Mouse (Mus musculus): ENCODE results near the gene Nom1. TPM values are rescaled to one million over a fixed set of nuclear protein-coding genes. Genes with fewer than 3 reads are reported as not detected.

Gene Nom1
- total and polyA plus RNA-seq, 3 experiments = 12.1 to 26.3 (median 26.2) TPM

GRCm38 (mm10) chr5:29479198-29479593 is 44.7 kb downstream of the Nom1 start:
- no peak overlapping the region for H3K4me3 ChIP-seq (ENCODE audit: low read depth, low read length)
- DNase-seq (ENCODE audit: low spot score) = no peak
- ATAC-seq (ENCODE audit: extremely low read depth, insufficient number of reproducible peaks, low FRiP score, poor library complexity, severe bottlenecking) = no peak
- TF ChIP-seq TAL1 (conservative IDR thresholded peaks at IDR 0.05; ENCODE audit: low read depth, low read length) = no peak
- TF ChIP-seq POLR2AphosphoS5 (IDR thresholded peaks at IDR 0.05; ENCODE audit: insufficient replicate concordance, low read depth, low read length) = no peak
- TF ChIP-seq GATA2 (IDR thresholded peaks at IDR 0.05; ENCODE audit: borderline replicate concordance, low read depth, low read length) = no peak
- no peak for TF ChIP-seq GATA1 (IDR thresholded peaks at IDR 0.05; ENCODE audit: borderline replicate concordance, low read length)
- no peak for TF ChIP-seq CTCF (IDR thresholded peaks at IDR 0.05; ENCODE audit: low read depth, low read length)
- peaks cover 3% of the 10 kb centered on the region for H3K4me1 ChIP-seq (ENCODE audit: insufficient read depth, low read depth, low read length)
- H3K36me3 ChIP-seq (replicated peaks) = no peaks in the 10 kb centered on the region
- peaks cover 76% of the 10 kb centered on the region for H3K27me3 ChIP-seq (ENCODE audit: insufficient read depth, low read length)
- H3K9me3 ChIP-seq (replicated peaks) = no peaks in the 10 kb centered on the region

- Histone ChIP-seq H3K36me3 (replicated peaks) (no peaks in the 10 kb centered on the region), H3K9me3 (replicated peaks) (no peaks in the 10 kb centered on the region), H3K4me3 (ENCODE audit: low read depth, low read length) (no peak overlapping the region), H3K4me1 (ENCODE audit: insufficient read depth, low read depth, low read length) (peaks cover under 1% of the 10 kb centered on the region; the same call in 1 of the 2 replicates), H3K27me3 (ENCODE audit: insufficient read depth, low read length) (peaks cover 54% of the 10 kb centered on the region)
- DNase-seq (ENCODE audit: low spot score) (no peak), ATAC-seq (ENCODE audit: extremely low read depth, insufficient number of reproducible peaks, low FRiP score, poor library complexity, severe bottlenecking) (no peak)
- TF ChIP-seq POLR2AphosphoS5 (IDR thresholded peaks at IDR 0.05; ENCODE audit: insufficient replicate concordance, low read depth, low read length) (no peak), CTCF (IDR thresholded peaks at IDR 0.05; ENCODE audit: low read depth, low read length) (no peak), TAL1 (conservative IDR thresholded peaks at IDR 0.05; ENCODE audit: low read depth, low read length) (no peak), GATA1 (IDR thresholded peaks at IDR 0.05; ENCODE audit: borderline replicate concordance, low read length) (no peak), GATA2 (IDR thresholded peaks at IDR 0.05; ENCODE audit: borderline replicate concordance, low read depth, low read length) (no peak)
Observed at GRCm38 (mm10) chr5:29483801-29484200, 49.3 kb downstream of the Nom1 start.

GRCm38 (mm10) chr5:29484965-29485940 is 50.8 kb downstream of the Nom1 start:
- Histone ChIP-seq H3K36me3 (replicated peaks) (no peaks in the 10 kb centered on the region), H3K4me1 (ENCODE audit: insufficient read depth, low read depth, low read length) (0 out of 2 replicates have a peak, but pooled peaks cover 3% of the 10 kb centered on the region), H3K4me3 (ENCODE audit: low read depth, low read length) (no peak overlapping the region), H3K9me3 (replicated peaks) (no peaks in the 10 kb centered on the region), H3K27me3 (ENCODE audit: insufficient read depth, low read length) (peaks cover 52% of the 10 kb centered on the region)
- DNase-seq (ENCODE audit: low spot score) = no peak
- TF ChIP-seq POLR2AphosphoS5 (IDR thresholded peaks at IDR 0.05; ENCODE audit: insufficient replicate concordance, low read depth, low read length) (no peak), CTCF (IDR thresholded peaks at IDR 0.05; ENCODE audit: low read depth, low read length) (no peak), TAL1 (conservative IDR thresholded peaks at IDR 0.05; ENCODE audit: low read depth, low read length) (no peak), GATA2 (IDR thresholded peaks at IDR 0.05; ENCODE audit: borderline replicate concordance, low read depth, low read length) (no peak), GATA1 (IDR thresholded peaks at IDR 0.05; ENCODE audit: borderline replicate concordance, low read length) (no peak)
- no peak for ATAC-seq (ENCODE audit: extremely low read depth, insufficient number of reproducible peaks, low FRiP score, poor library complexity, severe bottlenecking)

- Histone ChIP-seq H3K36me3 (replicated peaks) (no peaks in the 10 kb centered on the region), H3K27me3 (ENCODE audit: insufficient read depth, low read length) (peaks cover 49% of the 10 kb centered on the region), H3K9me3 (replicated peaks) (no peaks in the 10 kb centered on the region), H3K4me3 (ENCODE audit: low read depth, low read length) (no peak overlapping the region), H3K4me1 (ENCODE audit: insufficient read depth, low read depth, low read length) (0 out of 2 replicates have a peak, but pooled peaks cover 3% of the 10 kb centered on the region)
- ATAC-seq (ENCODE audit: extremely low read depth, insufficient number of reproducible peaks, low FRiP score, poor library complexity, severe bottlenecking) (no peak), DNase-seq (ENCODE audit: low spot score) (no peak)
- TF ChIP-seq TAL1 (conservative IDR thresholded peaks at IDR 0.05; ENCODE audit: low read depth, low read length) (no peak), GATA1 (IDR thresholded peaks at IDR 0.05; ENCODE audit: borderline replicate concordance, low read length) (no peak), GATA2 (IDR thresholded peaks at IDR 0.05; ENCODE audit: borderline replicate concordance, low read depth, low read length) (no peak), POLR2AphosphoS5 (IDR thresholded peaks at IDR 0.05; ENCODE audit: insufficient replicate concordance, low read depth, low read length) (no peak), CTCF (IDR thresholded peaks at IDR 0.05; ENCODE audit: low read depth, low read length) (no peak)
Observed at GRCm38 (mm10) chr5:29485941-29486320, 51.5 kb downstream of the Nom1 start.

GRCm38 (mm10) chr5:29487321-29487720 is 52.9 kb downstream of the Nom1 start:
- ATAC-seq (ENCODE audit: extremely low read depth, insufficient number of reproducible peaks, low FRiP score, poor library complexity, severe bottlenecking) = no peak
- no peak for TF ChIP-seq TAL1 (conservative IDR thresholded peaks at IDR 0.05; ENCODE audit: low read depth, low read length)
- TF ChIP-seq GATA1 (IDR thresholded peaks at IDR 0.05; ENCODE audit: borderline replicate concordance, low read length) = no peak
- no peak for TF ChIP-seq CTCF (IDR thresholded peaks at IDR 0.05; ENCODE audit: low read depth, low read length)
- TF ChIP-seq POLR2AphosphoS5 (IDR thresholded peaks at IDR 0.05; ENCODE audit: insufficient replicate concordance, low read depth, low read length) = no peak
- no peak for TF ChIP-seq GATA2 (IDR thresholded peaks at IDR 0.05; ENCODE audit: borderline replicate concordance, low read depth, low read length)
- no peak overlapping the region for H3K4me3 ChIP-seq (ENCODE audit: low read depth, low read length)
- H3K36me3 ChIP-seq (replicated peaks) = no peaks in the 10 kb centered on the region
- peaks cover 51% of the 10 kb centered on the region for H3K27me3 ChIP-seq (ENCODE audit: insufficient read depth, low read length)
- no peaks in the 10 kb centered on the region for H3K9me3 ChIP-seq (replicated peaks)
- DNase-seq (ENCODE audit: low spot score) = no peak
- H3K4me1 ChIP-seq (ENCODE audit: insufficient read depth, low read depth, low read length) = 0 out of 2 replicates have a peak, but pooled peaks cover 3% of the 10 kb centered on the region

- Histone ChIP-seq H3K4me1 (ENCODE audit: insufficient read depth, low read depth, low read length) (peaks cover 7% of the 10 kb centered on the region), H3K9me3 (replicated peaks) (no peaks in the 10 kb centered on the region), H3K27me3 (ENCODE audit: insufficient read depth, low read length) (peaks cover 2% of the 10 kb centered on the region; the same call in 1 of the 2 replicates), H3K4me3 (ENCODE audit: low read depth, low read length) (no peak overlapping the region), H3K36me3 (replicated peaks) (no peaks in the 10 kb centered on the region)
- DNase-seq (ENCODE audit: low spot score) (no peak), ATAC-seq (ENCODE audit: extremely low read depth, insufficient number of reproducible peaks, low FRiP score, poor library complexity, severe bottlenecking) (no peak)
- no peak for TF ChIP-seq POLR2AphosphoS5 (IDR thresholded peaks at IDR 0.05; ENCODE audit: insufficient replicate concordance, low read depth, low read length)
- no peak for TF ChIP-seq GATA2 (IDR thresholded peaks at IDR 0.05; ENCODE audit: borderline replicate concordance, low read depth, low read length)
- TF ChIP-seq GATA1 (IDR thresholded peaks at IDR 0.05; ENCODE audit: borderline replicate concordance, low read length) = no peak
- TF ChIP-seq TAL1 (conservative IDR thresholded peaks at IDR 0.05; ENCODE audit: low read depth, low read length) = no peak
- TF ChIP-seq CTCF (IDR thresholded peaks at IDR 0.05; ENCODE audit: low read depth, low read length) = no peak
Observed at GRCm38 (mm10) chr5:29507013-29507412, 72.5 kb downstream of the Nom1 start.

Other genes starting within 250 kb of the Nom1 start
- 0.45 TPM in 1 of 2 replicates, not detected in the other for gene Rnf32, start 238.7 kb upstream of the Nom1 start, total RNA-seq (2014; fragmentation: Nextera tagmentation)
- 0.55 and 0.99 TPM in 2 replicates for gene Rnf32, start 238.7 kb upstream of the Nom1 start, total RNA-seq (2017)
- gene Rnf32, start 238.7 kb upstream of the Nom1 start, polyA plus RNA-seq (2012) = 0.15 TPM in 1 of 2 replicates, not detected in the other
- 10.0 and 10.5 TPM in 2 replicates for gene Lmbr1, start 56.3 kb upstream of the Nom1 start, total RNA-seq (2014; fragmentation: Nextera tagmentation)
- gene Lmbr1, start 56.3 kb upstream of the Nom1 start, total RNA-seq (2017) = 10.0 TPM in 2 replicates
- 1.7 and 2.4 TPM in 2 replicates for gene Lmbr1, start 56.3 kb upstream of the Nom1 start, polyA plus RNA-seq (2012)
- gene Mnx1, start 43.8 kb downstream of the Nom1 start, total RNA-seq (2014; fragmentation: Nextera tagmentation) = not detected in 2 replicates
- 0.06 TPM in 1 of 2 replicates, not detected in the other for gene Mnx1, start 43.8 kb downstream of the Nom1 start, total RNA-seq (2017)
- gene Mnx1, start 43.8 kb downstream of the Nom1 start, polyA plus RNA-seq (2012) = not detected in 2 replicates
- gene Ube3c, start 134.6 kb downstream of the Nom1 start, total RNA-seq (2014; fragmentation: Nextera tagmentation) = 37.1 and 49.5 TPM in 2 replicates
- 35.8 and 38.0 TPM in 2 replicates for gene Ube3c, start 134.6 kb downstream of the Nom1 start, total RNA-seq (2017)
- gene Ube3c, start 134.6 kb downstream of the Nom1 start, polyA plus RNA-seq (2012) = 3.5 and 3.8 TPM in 2 replicates